Mouse (Mus musculus) liver, embryonic 12.5 days (tissue): ENCODE measurements around the gene Ccdc169. TPM values are rescaled to one million over a fixed set of nuclear protein-coding genes. Genes with fewer than 3 reads are reported as not detected.

Experiments
- ATAC-seq: fragments of 200-750 bp; cut with Nextera tagmentation; 2 replicates; pipeline ENCODE4 v1.8.0; 2017; ENCODE audit warnings: moderate number of reproducible peaks, mild to moderate bottlenecking, moderate library complexity
- H3K27ac ChIP-seq: fragments of 300-500 bp; sonication (generic); 2 replicates; pipeline ENCODE4 v1.5.1; 2016; ENCODE audit warnings: mild to moderate bottlenecking
- H3K27me3 ChIP-seq: fragments of 300-500 bp; sonication (generic); replicated peaks from 2 replicates; pipeline ENCODE4 v1.6.1; 2016; ENCODE audit warnings: mild to moderate bottlenecking, moderate library complexity
- H3K36me3 ChIP-seq: fragments of 300-500 bp; sonication (generic); 2 replicates; pipeline ENCODE4 v1.6.1; 2016; ENCODE audit warnings: mild to moderate bottlenecking, moderate library complexity
- H3K4me1 ChIP-seq: fragments of 300-500 bp; sonication (generic); 2 replicates; pipeline ENCODE4 v1.6.1; 2016
- H3K4me2 ChIP-seq: fragments of 300-500 bp; sonication (generic); 2 replicates; pipeline ENCODE4 v1.6.1; 2016; ENCODE audit warnings: mild to moderate bottlenecking, moderate library complexity
- H3K4me3 ChIP-seq: fragments of 300-500 bp; sonication (generic); 2 replicates; pipeline ENCODE4 v1.5.1; 2016; ENCODE audit warnings: mild to moderate bottlenecking, moderate library complexity
- H3K9ac ChIP-seq: fragments of 300-500 bp; sonication (generic); 2 replicates; pipeline ENCODE4 v1.6.1; 2016; ENCODE audit warnings: mild to moderate bottlenecking, moderate library complexity
- H3K9me3 ChIP-seq: fragments of 300-500 bp; sonication (generic); replicated peaks from 2 replicates; pipeline ENCODE4 v1.6.1; 2016; ENCODE audit warnings: mild to moderate bottlenecking, moderate library complexity
- WGBS: fragments of 180-500 bp; shearing (Covaris S2); methylation state at CpG from one replicate; pipeline ENCODE4 v1.1.7; 2016; ENCODE audit not compliant: insufficient replicate concordance; 5-methylcytosine and 5-hydroxymethylcytosine counted together
- microRNA-seq: library from miRNA; unstranded; fragments of <30 nt; microRNA quantifications from one replicate; pipeline ENCODE4, GENCODE M21; 2017
- polyA plus RNA-seq: library from polyadenylated mRNA; unstranded; fragments of >200 nt; fragmentation: Nextera tagmentation; extraction: Ambion mirVana; gene quantifications from 2 replicates; pipeline ENCODE4 v1.2.1, GENCODE M21; 2016

The Ccdc169 gene
- polyA plus RNA-seq, 1 experiment from 2014 or later = not detected

DNA sequence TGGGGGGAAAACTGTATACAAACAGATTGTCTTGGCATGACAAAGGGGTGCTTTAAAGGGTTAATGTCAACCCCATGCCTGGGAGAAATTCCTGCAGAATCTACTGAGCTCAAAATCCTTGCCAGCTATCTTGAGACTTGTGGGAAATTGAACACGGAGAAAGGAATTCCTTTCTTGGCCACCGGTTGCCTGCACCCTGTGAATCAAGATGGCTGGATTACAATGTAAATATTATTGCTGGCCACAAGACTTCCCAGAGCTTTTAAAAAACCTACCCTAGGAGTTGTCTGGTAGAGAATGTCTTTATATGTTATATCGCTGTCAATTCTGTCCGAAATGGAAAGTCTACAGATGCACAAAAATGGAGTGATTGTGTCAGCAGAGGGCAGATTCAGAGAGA is 76.6 kb downstream of the Ccdc169 start:
- H3K27ac ChIP-seq = no peak overlapping the region
- no peaks in the 10 kb centered on the region for H3K27me3 ChIP-seq
- no peaks in the 10 kb centered on the region for H3K36me3 ChIP-seq
- no peaks in the 10 kb centered on the region for H3K9me3 ChIP-seq
- 56% methylated on average over 4 of the region's 4 CpGs for WGBS
- no peak overlapping the region for H3K4me3 ChIP-seq
- no peaks in the 10 kb centered on the region for H3K4me1 ChIP-seq
- H3K4me2 ChIP-seq = no peak overlapping the region
- no peak for ATAC-seq
- no peak overlapping the region for H3K9ac ChIP-seq

DNA sequence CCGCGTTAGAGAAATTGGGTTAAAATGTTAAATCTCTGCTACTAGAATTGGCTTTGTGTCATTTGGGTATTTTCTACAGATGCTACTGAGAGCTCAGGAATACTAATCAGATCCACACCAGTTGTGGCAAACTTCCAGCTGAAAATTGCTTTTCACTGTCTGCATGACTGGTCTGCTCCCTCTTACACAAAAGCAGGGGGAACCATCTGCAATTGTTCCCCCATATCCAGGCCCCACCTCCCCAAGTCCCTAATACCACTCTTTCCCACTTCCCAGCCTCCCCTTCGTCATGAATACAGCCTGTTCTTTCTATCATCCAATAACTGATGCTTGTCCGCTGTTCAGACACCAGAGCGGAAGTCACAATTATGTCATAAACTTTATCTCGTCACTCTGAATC is 77.3 kb downstream of the Ccdc169 start:
- H3K27me3 ChIP-seq = no peaks in the 10 kb centered on the region
- no peak for ATAC-seq
- no peaks in the 10 kb centered on the region for H3K36me3 ChIP-seq
- H3K4me2 ChIP-seq = no peak overlapping the region
- no peaks in the 10 kb centered on the region for H3K4me1 ChIP-seq
- 70% methylated on average over 6 of the region's 6 CpGs for WGBS
- no peak overlapping the region for H3K4me3 ChIP-seq
- H3K9me3 ChIP-seq = no peaks in the 10 kb centered on the region
- no peak overlapping the region for H3K9ac ChIP-seq
- no peak overlapping the region for H3K27ac ChIP-seq

DNA sequence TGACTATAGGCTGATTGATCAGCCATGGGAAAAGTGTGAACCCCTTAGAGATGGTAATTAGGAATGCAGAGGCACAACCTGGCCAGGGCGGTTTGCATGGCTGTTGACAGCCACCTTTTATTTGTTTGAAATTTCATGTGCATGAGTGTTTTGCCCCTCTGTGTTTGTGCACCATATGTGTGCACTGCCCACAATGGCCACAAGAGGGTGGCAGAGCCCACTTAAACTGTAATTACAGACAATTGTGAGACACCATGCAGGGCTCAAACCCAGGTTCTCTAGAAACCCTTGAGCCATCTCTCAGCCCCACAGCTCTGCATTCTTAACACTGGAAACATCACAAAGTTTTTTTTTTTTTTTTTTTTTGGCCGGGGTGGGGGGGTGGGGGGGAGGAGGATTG is 85.4 kb downstream of the Ccdc169 start:
- no peak for ATAC-seq
- WGBS = 58% methylated on average over 2 of the region's 2 CpGs
- no peak overlapping the region for H3K9ac ChIP-seq
- H3K4me2 ChIP-seq = no peak overlapping the region
- no peaks in the 10 kb centered on the region for H3K36me3 ChIP-seq
- H3K4me1 ChIP-seq = no peaks in the 10 kb centered on the region
- no peaks in the 10 kb centered on the region for H3K27me3 ChIP-seq
- H3K4me3 ChIP-seq = no peak overlapping the region
- H3K9me3 ChIP-seq = 0 out of 2 replicates have a peak, but pooled peaks cover 4% of the 10 kb centered on the region
- H3K27ac ChIP-seq = no peak overlapping the region

Small RNA genes lying within 50 kb of the gene (microRNA-seq; reads per million reads assigned to microRNA genes)
- gene Gm22029 = not detected

Other genes with a start within 250 kb of the Ccdc169 start
- 0.50 and 0.99 TPM in 2 replicates for gene Sertm1, start 221.5 kb upstream of the Ccdc169 start, polyA plus RNA-seq
- 0.43 and 0.98 TPM in 2 replicates for gene Ccna1, start 81.8 kb upstream of the Ccdc169 start, polyA plus RNA-seq
- 15.8 and 16.2 TPM in 2 replicates for gene Spg20, start 25.2 kb upstream of the Ccdc169 start, polyA plus RNA-seq
- not detected in 2 replicates for gene Sohlh2, start 44.7 kb downstream of the Ccdc169 start, polyA plus RNA-seq
- 1.7 and 1.8 TPM in 2 replicates for gene Dclk1, start 105.0 kb downstream of the Ccdc169 start, polyA plus RNA-seq